Mouse (Mus musculus) heart, postnatal 4 days (tissue): ENCODE data around the gene Gm45521. TPM values are rescaled to one million over a fixed set of nuclear protein-coding genes. Genes with fewer than 3 reads are reported as not detected.

Source experiments
- DNase-seq: peaks from one replicate; pipeline ENCODE4 v3.0.0; 2021
- total RNA-seq, 2 experiments: library from RNA; stranded (reverse); gene quantifications; 2 replicates each; pipeline ENCODE4 v1.2.3; 2021

Gene Gm45521
- not detected for total RNA-seq

DNA sequence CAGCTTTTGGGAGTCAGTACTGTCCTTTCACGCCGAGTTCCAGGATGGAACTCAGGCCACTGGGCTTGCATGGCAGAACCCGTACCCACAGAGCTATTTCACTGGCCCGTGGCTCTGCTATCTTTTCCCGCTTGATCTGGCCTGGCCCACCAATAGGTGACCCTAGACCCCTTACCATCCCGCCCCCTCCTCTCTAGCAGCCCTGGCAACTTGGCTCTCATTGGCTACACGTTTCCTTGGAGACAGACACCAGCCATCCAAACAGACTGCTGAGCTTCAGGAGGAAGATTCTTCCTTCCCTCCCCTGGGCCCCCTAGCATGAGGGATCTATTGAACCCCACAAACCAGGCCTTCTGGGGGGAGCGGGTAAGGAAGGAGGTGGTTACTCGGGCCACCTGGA lies at the start of gene Gm45521:
Gene Gm45521 (plus strand): TSS at position 240 of the 400 bp plus-strand sequence.
- DNase-seq = no peak

DNA sequence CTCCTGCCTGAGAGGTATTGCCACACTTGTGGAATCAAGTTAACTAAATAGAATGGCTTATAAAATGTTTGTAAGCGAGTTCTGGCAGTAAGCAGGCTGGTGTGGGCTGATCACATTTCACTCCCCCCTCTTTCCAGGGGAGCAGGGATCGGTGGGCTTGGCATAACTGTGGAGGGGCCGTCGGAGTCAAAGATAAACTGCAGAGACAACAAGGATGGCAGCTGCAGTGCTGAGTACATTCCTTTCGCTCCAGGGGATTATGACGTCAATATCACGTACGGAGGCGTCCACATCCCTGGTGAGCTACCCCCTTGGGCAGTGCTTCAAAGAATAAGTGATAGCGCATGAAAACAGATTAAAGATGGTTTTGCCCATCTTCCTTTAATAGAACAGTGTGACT lies 47.6 kb upstream of the Gm45521 start:
- DNase-seq = no peak

- DNase-seq = no peak
Measured at GRCm38 (mm10) chr14:7913842-7914241, 43.2 kb upstream of the Gm45521 start.

DNA sequence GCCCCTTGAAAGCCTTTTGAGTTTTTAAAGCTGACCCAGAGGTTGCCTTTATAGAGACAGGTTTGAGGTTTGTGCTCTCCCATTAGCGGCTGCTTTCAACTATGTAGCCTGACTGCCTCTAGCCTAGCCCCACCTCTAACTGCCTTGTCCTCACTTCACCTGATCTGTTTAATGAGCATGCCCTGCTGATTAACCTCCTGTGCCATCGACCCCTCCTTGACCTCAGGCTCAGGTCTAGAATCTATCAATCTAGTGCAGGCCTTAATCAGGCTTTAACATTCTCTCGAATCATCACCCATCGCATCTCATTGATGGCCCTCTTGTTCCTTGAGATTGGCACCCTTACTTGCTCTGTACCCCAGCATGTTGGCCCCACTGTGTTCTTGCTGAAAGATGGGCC lies 42.6 kb upstream of the Gm45521 start:
- DNase-seq = no peak

DNA sequence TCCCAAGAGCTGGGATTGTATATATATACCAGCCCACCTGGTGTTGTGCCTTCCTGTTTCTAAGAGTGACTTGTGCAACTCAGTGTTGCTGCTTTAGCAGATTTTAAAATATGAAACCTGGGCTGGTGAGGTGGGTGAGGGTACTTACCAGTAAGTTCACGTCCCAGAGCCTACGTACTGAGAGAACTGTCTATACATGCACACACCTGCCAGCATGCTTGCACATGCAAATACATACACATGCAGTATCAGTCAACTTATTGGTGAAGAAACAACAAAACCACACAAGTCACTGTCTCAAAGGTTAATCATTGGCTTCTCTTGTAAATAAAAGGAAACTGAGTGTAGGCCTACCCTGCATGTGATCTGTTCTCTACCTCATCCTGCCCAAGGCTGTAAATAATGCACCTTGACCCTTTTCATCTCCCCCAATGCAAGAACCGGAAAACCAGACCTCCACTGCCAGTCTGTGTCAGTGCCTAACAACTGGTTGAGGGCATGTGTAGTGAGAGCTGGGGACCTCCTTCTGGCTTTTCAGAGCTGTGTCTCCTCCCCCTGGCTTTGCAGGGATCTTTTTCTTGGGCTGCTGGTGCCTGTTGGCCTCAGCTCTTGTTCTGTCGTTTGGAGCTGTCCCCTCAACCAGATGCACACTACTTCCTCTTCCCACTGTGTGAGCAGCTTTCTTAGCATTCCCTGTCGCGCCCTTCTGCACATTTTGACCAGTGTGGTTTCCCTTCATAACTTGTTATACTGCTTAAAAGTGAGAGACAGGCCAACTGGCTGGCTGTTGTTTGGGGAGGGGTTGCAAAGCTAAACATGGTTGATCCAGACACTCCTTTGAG lies 38.7 kb upstream of the Gm45521 start:
- no peak for DNase-seq

- no peak for DNase-seq
Measured at GRCm38 (mm10) chr14:7919309-7919708, 37.8 kb upstream of the Gm45521 start.

- no peak for DNase-seq
Measured at GRCm38 (mm10) chr14:7919921-7920320, 37.2 kb upstream of the Gm45521 start.

DNA sequence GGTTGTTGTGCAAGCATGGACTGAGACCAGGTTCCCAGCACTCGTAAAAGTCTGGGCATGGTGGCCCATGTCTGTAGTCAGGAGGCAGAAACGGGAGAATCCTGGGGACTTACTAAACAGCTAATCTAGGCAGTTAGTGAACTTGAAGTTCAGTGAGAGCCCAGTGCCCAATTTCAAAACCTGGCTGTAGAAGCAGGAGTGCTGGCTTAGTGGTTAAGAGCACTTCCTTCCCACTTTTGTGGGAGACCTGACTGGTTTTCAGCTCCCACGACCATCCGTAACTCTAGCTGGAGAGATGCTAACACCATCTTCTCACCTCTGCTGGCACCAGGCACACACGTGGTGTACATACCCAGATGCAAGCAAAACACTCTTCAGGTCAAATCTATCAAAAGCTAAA lies 35.6 kb upstream of the Gm45521 start:
- DNase-seq = no peak

GRCm38 (mm10) chr14:7923635-7924034 lies 33.5 kb upstream of the Gm45521 start:
- no peak for DNase-seq

- DNase-seq = no peak
Measured at GRCm38 (mm10) chr14:7928362-7928761, 28.7 kb upstream of the Gm45521 start.

- no peak for DNase-seq
Measured at GRCm38 (mm10) chr14:7929029-7929428, 28.1 kb upstream of the Gm45521 start.

DNA sequence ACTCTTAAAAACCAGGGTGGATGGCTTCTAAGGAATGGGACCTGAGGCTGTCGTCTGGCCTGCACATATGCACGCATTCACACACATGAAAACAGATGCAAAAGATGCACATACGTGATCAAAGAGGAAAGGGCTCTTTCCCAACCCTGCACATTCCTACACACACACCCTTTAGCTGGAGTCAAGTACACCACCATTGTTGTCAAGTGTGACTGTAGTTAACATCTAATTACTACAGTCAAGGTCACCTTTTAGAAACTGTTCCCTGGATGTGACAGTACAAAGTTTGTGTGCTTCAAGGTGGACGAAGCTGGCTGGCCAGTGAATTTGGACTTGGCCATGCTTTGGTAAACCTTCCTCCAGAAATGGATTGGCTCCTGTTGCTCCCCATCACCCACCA lies 24.9 kb upstream of the Gm45521 start:
- no peak for DNase-seq

DNA sequence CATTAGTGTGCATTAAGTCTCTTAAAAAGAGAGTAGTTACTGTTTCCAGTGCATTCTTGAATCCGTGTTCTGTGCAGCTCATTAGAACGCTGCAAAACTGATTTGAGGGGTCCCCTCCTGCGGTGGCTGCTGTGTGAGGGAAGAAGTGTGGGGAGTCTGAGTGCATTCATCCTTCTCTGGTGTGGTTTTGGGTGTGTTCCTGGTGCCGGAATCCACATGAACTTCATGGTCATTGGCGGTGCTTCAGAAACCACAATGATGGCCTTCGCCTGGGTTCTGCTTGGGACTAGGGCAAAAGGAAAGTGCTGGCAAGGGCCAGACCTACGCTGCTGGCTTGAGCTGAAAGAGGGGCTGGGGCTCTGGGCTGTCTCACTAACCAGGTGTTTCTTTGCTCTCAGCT lies 22.9 kb upstream of the Gm45521 start:
- DNase-seq = no peak

DNA sequence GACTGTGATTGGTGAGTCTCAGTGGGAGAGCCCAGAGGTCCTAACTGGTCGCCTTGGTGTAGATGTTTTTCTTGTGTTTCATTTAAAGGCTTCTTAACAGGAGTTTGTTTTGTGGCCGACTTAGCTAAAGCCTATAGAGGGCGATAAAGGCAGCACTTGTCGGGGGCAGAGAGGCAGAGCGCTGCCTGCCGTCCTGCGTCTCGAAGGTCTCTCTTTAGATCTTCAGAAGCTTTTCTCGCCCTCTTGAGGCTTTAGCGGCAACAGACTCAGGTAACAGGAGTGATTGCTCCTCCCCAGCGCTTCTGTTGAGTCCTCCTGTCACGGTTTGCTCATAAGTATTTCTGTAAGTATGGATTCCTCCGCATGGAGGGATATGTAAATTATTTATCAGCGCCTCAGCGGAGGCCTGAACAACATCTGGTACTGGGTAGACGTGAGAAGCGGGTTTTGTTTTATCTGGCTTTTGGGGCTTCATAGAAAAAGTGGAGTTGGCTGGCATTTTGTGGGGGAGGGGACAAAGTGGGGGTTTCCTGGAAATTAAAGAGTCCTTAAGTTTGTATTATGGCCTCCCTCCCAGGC lies 19.9 kb upstream of the Gm45521 start:
- no peak for DNase-seq

GRCm38 (mm10) chr14:7938809-7939784 lies 18.0 kb upstream of the Gm45521 start:
- no peak for DNase-seq

DNA sequence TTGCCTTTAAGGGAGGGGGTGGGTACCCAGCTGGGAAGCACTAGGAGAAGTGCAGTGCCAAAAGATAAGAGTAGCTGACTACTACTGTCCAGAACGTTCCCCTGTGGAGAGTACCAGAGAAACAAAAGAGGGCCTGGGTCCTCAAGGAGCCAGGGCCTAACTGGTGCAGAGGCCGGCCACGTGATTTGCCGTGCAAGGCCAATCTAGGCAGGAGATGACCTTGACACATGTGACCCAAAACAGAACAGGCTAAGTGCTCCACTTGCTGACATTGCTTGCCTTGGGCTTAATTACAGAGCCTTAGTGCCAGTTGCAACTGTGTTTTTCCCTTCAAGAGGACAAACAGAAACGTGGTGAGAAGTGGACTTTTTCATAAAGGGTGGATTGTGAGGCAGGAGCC lies 15.7 kb upstream of the Gm45521 start:
- DNase-seq = no peak

- DNase-seq = peak; percentile 60
Measured at GRCm38 (mm10) chr14:7943101-7943800, 13.8 kb upstream of the Gm45521 start.

GRCm38 (mm10) chr14:7943801-7944135 lies 13.3 kb upstream of the Gm45521 start:
- DNase-seq = no peak

GRCm38 (mm10) chr14:7944349-7945039 lies 12.6 kb upstream of the Gm45521 start:
- peak; percentile 20 for DNase-seq

- no peak for DNase-seq
Measured at GRCm38 (mm10) chr14:7945261-7945660, 11.8 kb upstream of the Gm45521 start.

GRCm38 (mm10) chr14:7951234-7951633 lies 5.9 kb upstream of the Gm45521 start:
- DNase-seq = no peak
